Mouse (Mus musculus) MN1 (cell line): ENCODE measurements around the gene Trpc7.
A peak's percentile ranks its signal among the peaks of the same experiment; 100 is the strongest.

ENCODE experiments used
- DNase-seq: peaks from one replicate; pipeline ENCODE4 v3.0.0-alpha.2; 2016; ENCODE audit warnings: low spot score

Gene Trpc7

GRCm38 (mm10) chr13:56790683-56791082 is 105.1 kb downstream of the Trpc7 start:
- no peak for DNase-seq

- no peak for DNase-seq
Measured at GRCm38 (mm10) chr13:56782621-56783020, 113.2 kb downstream of the Trpc7 start.

GRCm38 (mm10) chr13:56781697-56782096 is 114.1 kb downstream of the Trpc7 start:
- no peak for DNase-seq

GRCm38 (mm10) chr13:56780746-56781469 is 114.9 kb downstream of the Trpc7 start:
- peak; percentile 55 for DNase-seq

- DNase-seq: peak; percentile 53
Measured at GRCm38 (mm10) chr13:56774304-56774703, 121.5 kb downstream of the Trpc7 start.

- DNase-seq: no peak
Measured at GRCm38 (mm10) chr13:56773262-56773870, 122.4 kb downstream of the Trpc7 start.

GRCm38 (mm10) chr13:56772592-56772991 is 123.2 kb downstream of the Trpc7 start:
- no peak for DNase-seq

- DNase-seq: no peak
Measured at GRCm38 (mm10) chr13:56770786-56771185, 125.0 kb downstream of the Trpc7 start.

GRCm38 (mm10) chr13:56770136-56770578 is 125.6 kb downstream of the Trpc7 start:
- no peak for DNase-seq

- no peak for DNase-seq
Measured at GRCm38 (mm10) chr13:56769431-56769830, 126.4 kb downstream of the Trpc7 start.

GRCm38 (mm10) chr13:56766211-56766610 is 129.6 kb downstream of the Trpc7 start:
- DNase-seq: peak; percentile 23

GRCm38 (mm10) chr13:56765284-56766032 is 130.3 kb downstream of the Trpc7 start:
- DNase-seq: peak; percentile 34

GRCm38 (mm10) chr13:56762446-56763229 is 133.2 kb downstream of the Trpc7 start:
- no peak for DNase-seq

- DNase-seq: peak; percentile 45
Measured at GRCm38 (mm10) chr13:56758492-56758891, 137.3 kb downstream of the Trpc7 start.

GRCm38 (mm10) chr13:56757201-56757600 is 138.6 kb downstream of the Trpc7 start:
- no peak for DNase-seq

GRCm38 (mm10) chr13:56755871-56756270 is 139.9 kb downstream of the Trpc7 start:
- DNase-seq: peak; percentile 83

- no peak for DNase-seq
Measured at GRCm38 (mm10) chr13:56753192-56753951, 142.4 kb downstream of the Trpc7 start, which contains the start of gene Gm45623. Gene Gm45623, minus strand, starts transcription at chr13:56753827.

GRCm38 (mm10) chr13:56752474-56753191 is 143.2 kb downstream of the Trpc7 start:
- no peak for DNase-seq

GRCm38 (mm10) chr13:56751774-56752173 is 144.0 kb downstream of the Trpc7 start:
- DNase-seq: no peak

GRCm38 (mm10) chr13:56749377-56749776 is 146.4 kb downstream of the Trpc7 start:
- DNase-seq: no peak

- DNase-seq: no peak
Measured at GRCm38 (mm10) chr13:56747554-56747953, 148.2 kb downstream of the Trpc7 start.
